Mouse (Mus musculus): Measurements from ENCODE around the gene Pltp. TPM values are rescaled to one million over a fixed set of nuclear protein-coding genes. Genes with fewer than 3 reads are reported as not detected.
A peak's percentile ranks its signal among the peaks of the same experiment; 100 is the strongest.
"Not testable (repeated sequence)": the region's sequence is repeated elsewhere in the genome, so short reads cannot be mapped to it uniquely, and the experiment has no call there.

The Pltp gene
- polyA plus RNA-seq, 1 experiment = 203 TPM

DNA sequence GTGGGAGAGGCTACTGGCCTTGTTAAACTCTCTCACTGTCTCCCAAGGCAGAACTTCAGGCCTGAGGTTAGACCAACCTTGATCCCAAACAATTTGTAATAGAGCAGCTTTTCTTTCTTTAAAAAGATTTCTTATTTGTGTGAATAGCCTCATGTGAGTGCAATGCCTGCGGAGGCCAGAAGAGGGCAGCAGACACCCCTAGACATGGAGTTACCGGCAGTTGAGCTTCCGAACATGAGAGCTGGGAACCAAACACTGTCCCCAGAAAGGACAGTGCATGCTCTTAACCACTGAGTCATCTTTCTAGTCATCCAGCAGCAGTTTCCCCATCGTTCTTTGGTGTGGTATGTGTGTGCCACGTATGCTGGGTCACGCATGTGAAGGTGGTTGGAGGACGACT, 10.1 kb upstream of the Pltp start:
- Histone ChIP-seq H3K4me1 (ENCODE audit: control insufficient read depth, insufficient read depth, low read length) (no peaks in the 10 kb centered on the region), H3K27ac (ENCODE audit: insufficient read depth, low read length) (no peak overlapping the region), H3K4me3 (replicated peaks; ENCODE audit: insufficient read depth, low read depth, low read length) (no peak overlapping the region), H3K27me3 (ENCODE audit: control insufficient read depth, insufficient read depth, low read length) (no peaks in the 10 kb centered on the region)
- WGBS = 93% methylated on average over 7 of the region's 7 CpGs
- DNase-seq = no peak
- TF ChIP-seq CTCF (IDR thresholded peaks at IDR 0.05; ENCODE audit: borderline replicate concordance, insufficient read depth, low read depth, low read length) = peak; percentile 53; the same call in 1 of the 2 replicates
- TF ChIP-seq POLR2A (IDR thresholded peaks at IDR 0.05; ENCODE audit: borderline replicate concordance, insufficient read depth, low read length) = no peak

DNA sequence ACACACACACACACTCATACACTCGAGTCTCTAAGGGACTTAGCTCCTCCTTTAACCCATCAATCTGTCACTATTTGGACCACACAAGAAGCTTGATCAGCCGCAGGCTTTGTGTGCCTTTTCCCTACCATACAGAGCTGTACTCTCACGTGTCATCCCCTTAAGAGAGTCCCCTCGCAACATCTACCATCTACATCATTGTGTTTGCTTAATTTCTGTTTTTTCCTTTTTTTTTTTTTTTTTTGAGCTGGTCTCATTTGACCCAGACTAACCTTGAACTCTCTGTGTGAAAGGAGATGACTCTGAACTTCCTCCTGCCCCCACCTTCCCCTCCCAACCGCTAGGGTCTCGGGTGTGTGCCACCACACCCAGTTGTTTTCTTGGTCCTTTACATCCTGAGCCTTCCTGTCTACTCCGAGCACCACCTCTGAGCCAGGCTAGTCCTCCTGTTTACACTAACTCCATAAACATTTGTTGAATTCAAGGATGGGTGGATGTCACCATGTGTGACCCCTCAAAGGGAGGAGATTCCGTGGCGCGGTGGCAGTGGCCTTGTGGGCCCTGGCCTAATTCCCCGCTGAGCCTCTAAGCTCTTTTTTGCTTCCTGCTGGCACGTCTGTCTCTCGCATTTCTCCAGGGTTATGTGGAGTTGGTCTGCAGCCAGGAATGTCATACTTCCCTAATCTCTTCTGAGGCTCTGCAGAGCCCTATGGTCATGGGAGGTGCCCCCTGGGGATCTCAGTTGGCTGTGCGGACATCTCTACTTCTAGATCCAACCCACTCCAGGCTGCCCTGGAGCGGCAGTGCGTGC, 9.4 kb upstream of the Pltp start:
- no peak for DNase-seq
- no peak for TF ChIP-seq CTCF (IDR thresholded peaks at IDR 0.05; ENCODE audit: borderline replicate concordance, insufficient read depth, low read depth, low read length)
- TF ChIP-seq POLR2A (IDR thresholded peaks at IDR 0.05; ENCODE audit: borderline replicate concordance, insufficient read depth, low read length) = no peak
- Histone ChIP-seq H3K4me1 (ENCODE audit: control insufficient read depth, insufficient read depth, low read length) (no peaks in the 10 kb centered on the region; the same call in 1 of the 2 replicates), H3K4me3 (replicated peaks; ENCODE audit: insufficient read depth, low read depth, low read length) (no peak overlapping the region), H3K27ac (ENCODE audit: insufficient read depth, low read length) (no peak overlapping the region), H3K27me3 (ENCODE audit: control insufficient read depth, insufficient read depth, low read length) (no peaks in the 10 kb centered on the region)
- WGBS = 30% methylated on average over 16 of the region's 16 CpGs

DNA sequence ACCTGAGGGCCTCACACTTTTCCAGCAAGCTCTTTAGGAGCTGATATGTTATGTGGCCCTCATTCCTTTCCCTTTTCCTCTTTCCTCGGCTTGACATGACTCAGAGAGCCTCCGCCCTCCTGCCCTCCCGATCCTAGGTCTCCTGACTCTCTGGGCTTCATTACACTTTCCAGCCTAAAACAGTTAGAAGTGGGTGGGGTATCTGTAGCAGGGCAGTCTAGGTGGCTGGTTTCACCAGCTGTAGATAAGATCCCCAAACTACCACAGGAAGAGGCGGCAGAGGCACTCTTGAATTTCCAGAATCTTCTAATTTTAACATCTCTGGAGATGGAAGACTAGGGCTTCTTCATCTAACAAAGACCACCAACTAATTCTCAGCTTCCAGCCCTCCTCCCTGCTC, 7.1 kb upstream of the Pltp start:
- Histone ChIP-seq H3K4me1 (ENCODE audit: control insufficient read depth, insufficient read depth, low read length) (no peaks in the 10 kb centered on the region; the same call in 1 of the 2 replicates), H3K4me3 (replicated peaks; ENCODE audit: insufficient read depth, low read depth, low read length) (no peak overlapping the region), H3K27ac (ENCODE audit: insufficient read depth, low read length) (no peak overlapping the region), H3K27me3 (ENCODE audit: control insufficient read depth, insufficient read depth, low read length) (no peaks in the 10 kb centered on the region)
- WGBS = 88% methylated on average over 4 of the region's 4 CpGs
- no peak for TF ChIP-seq CTCF (IDR thresholded peaks at IDR 0.05; ENCODE audit: borderline replicate concordance, insufficient read depth, low read depth, low read length)
- TF ChIP-seq POLR2A (IDR thresholded peaks at IDR 0.05; ENCODE audit: borderline replicate concordance, insufficient read depth, low read length) = no peak
- DNase-seq = no peak

DNA sequence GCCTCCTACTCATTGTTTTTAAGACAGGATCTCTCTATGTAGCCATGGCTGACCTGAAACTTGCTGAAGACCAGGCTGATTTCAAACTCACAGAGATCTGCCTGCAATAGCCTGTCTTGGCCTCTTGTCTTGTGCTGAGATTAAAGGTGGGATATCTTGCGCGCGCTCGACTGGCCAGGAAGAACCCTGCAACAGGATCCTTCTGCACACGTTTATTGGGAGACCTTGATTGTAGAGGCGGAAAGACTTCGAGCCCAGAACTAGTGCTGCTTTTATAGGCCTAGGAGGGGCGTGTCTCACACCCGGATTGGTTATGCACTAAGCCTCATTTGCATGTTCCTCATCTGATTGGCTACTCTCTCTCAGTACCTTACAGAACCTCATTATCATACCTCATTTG, 5.9 kb upstream of the Pltp start:
- H3K4me3 ChIP-seq (replicated peaks; ENCODE audit: insufficient read depth, low read depth, low read length); H3K27me3 ChIP-seq (ENCODE audit: control insufficient read depth, insufficient read depth, low read length); H3K4me1 ChIP-seq (ENCODE audit: control insufficient read depth, insufficient read depth, low read length); H3K27ac ChIP-seq (ENCODE audit: insufficient read depth, low read length); DNase-seq: not testable (repeated sequence)
- 92% methylated on average over 8 of the region's 9 CpGs for WGBS

DNA sequence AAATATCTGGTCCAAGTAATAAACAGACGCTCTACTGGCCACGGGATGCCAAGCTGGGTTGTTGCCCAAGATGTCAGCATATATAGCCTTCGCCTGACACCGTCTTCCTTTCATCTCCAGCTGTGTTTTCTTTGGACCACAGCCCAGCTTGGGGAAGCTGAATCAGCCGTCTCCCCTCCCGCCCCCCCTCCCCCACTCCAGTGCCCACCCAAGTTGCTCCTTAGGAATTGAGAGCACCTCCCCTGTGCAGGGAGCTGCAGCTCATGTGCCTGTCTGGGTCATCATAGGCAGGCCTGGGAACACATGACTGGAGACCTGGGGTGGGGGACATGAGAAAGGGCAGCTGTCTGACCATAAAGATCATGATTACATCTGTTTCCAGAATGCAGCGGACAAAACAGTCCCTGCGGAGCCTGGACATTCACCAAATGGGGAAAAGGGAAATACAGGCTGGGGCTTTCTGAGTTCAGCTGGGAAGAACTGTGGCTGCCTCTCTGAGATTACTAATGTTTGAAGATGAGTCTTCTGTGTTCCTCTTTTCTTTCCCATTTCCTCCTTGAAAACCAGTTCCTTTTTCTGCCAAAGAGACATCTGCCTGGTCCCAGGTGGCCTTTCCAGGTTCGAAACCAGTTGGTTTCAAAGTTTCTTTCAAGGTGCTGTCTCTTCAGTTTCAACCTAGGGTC, 4.8 kb upstream of the Pltp start:
- no peak overlapping the region for H3K4me3 ChIP-seq (replicated peaks; ENCODE audit: insufficient read depth, low read depth, low read length)
- TF ChIP-seq CTCF (IDR thresholded peaks at IDR 0.05; ENCODE audit: borderline replicate concordance, insufficient read depth, low read depth, low read length) = no peak
- DNase-seq = no peak
- H3K27ac ChIP-seq (ENCODE audit: insufficient read depth, low read length) = no peak overlapping the region
- WGBS = 23% methylated on average over 9 of the region's 9 CpGs
- no peaks in the 10 kb centered on the region for H3K27me3 ChIP-seq (ENCODE audit: control insufficient read depth, insufficient read depth, low read length)
- no peaks in the 10 kb centered on the region; the same call in 1 of the 2 replicates for H3K4me1 ChIP-seq (ENCODE audit: control insufficient read depth, insufficient read depth, low read length)

DNA sequence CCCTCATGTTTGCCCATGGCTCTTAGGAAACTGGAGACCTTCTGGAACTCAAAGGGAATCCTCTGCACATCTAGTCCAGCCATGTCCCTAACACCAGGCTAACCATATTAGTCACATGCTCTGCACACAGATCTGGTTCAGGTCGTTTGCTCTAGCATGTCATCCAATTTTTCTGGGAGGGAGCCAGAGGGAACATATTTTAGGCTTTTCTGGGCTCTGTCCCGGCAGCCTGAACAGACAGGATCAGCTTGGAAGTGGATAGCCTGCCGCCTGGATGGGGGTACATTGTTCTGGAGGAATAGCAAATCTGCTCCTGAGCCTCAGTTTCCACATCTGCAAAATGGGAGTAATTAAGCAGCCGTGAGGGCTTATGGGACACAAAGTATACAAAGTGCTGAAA, 3.6 kb upstream of the Pltp start:
- Histone ChIP-seq H3K27ac (ENCODE audit: insufficient read depth, low read length) (no peak overlapping the region), H3K4me3 (replicated peaks; ENCODE audit: insufficient read depth, low read depth, low read length) (no peak overlapping the region), H3K27me3 (ENCODE audit: control insufficient read depth, insufficient read depth, low read length) (no peaks in the 10 kb centered on the region), H3K4me1 (ENCODE audit: control insufficient read depth, insufficient read depth, low read length) (no peaks in the 10 kb centered on the region; the same call in 1 of the 2 replicates)
- TF ChIP-seq CTCF (IDR thresholded peaks at IDR 0.05; ENCODE audit: borderline replicate concordance, insufficient read depth, low read depth, low read length) (no peak), POLR2A (IDR thresholded peaks at IDR 0.05; ENCODE audit: borderline replicate concordance, insufficient read depth, low read length) (no peak)
- WGBS = 34% methylated on average over 4 of the region's 4 CpGs
- no peak for DNase-seq

DNA sequence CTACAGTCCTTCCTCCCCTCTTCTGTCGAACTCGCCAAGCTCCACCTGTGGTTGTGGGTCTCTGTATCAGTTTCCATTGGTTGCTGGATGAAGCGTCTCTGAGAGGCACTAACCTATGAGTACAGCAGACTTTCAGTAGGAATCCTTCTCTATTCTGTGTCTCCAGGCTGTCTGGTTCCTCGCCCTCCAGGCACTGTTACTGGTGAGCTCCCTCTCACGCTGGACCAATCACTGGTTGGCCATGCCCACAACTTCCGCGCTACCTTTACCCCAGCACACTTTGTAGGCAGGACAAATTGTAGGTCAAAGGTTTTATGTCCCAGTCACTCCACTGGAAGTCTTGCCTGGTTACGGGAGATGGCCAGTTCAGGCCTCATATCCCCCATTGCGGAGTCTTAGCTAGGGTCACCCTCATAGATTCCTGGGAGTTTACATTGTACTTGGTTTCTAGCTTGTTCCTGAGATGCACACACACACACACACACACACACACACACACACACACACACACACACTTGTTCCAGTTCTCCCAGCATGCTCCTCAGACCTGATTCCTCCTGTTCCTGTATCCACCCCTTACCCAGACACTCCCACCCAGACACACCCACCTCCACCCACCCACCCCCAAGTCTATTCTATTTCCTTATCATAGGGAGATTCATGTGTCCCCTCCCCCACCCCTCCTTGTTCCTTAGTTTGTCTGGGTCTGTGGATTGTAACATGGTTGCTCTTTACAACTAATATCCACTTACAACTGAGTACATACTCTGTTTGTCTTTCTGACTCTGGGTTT, 2.3 kb upstream of the Pltp start:
- H3K27ac ChIP-seq (ENCODE audit: insufficient read depth, low read length) = no peak overlapping the region
- TF ChIP-seq POLR2A (IDR thresholded peaks at IDR 0.05; ENCODE audit: borderline replicate concordance, insufficient read depth, low read length) (no peak), CTCF (IDR thresholded peaks at IDR 0.05; ENCODE audit: borderline replicate concordance, insufficient read depth, low read depth, low read length) (no peak)
- no peak overlapping the region for H3K4me3 ChIP-seq (replicated peaks; ENCODE audit: insufficient read depth, low read depth, low read length)
- 80% methylated on average over 9 of the region's 9 CpGs for WGBS
- no peaks in the 10 kb centered on the region for H3K27me3 ChIP-seq (ENCODE audit: control insufficient read depth, insufficient read depth, low read length)
- no peaks in the 10 kb centered on the region; the same call in 1 of the 2 replicates for H3K4me1 ChIP-seq (ENCODE audit: control insufficient read depth, insufficient read depth, low read length)
- no peak for DNase-seq

Data from cerebellum, adult 2 months (tissue).